Mouse (Mus musculus) brain, adult 2 months (tissue): ENCODE data around the gene Rassf3.
A peak's percentile ranks its signal among the peaks of the same experiment; 100 is the strongest.

Experiments used
- DNase-seq: peaks from one replicate; pipeline ENCODE4 v3.0.0; 2011; ENCODE audit warnings: low read depth, low spot score

Rassf3 gene

GRCm38 (mm10) chr10:121429981-121430682 lies 46.0 kb downstream of the Rassf3 start:
- DNase-seq: no peak

GRCm38 (mm10) chr10:121429581-121429980 lies 46.6 kb downstream of the Rassf3 start:
- DNase-seq: no peak

- no peak for DNase-seq
Observed at GRCm38 (mm10) chr10:121429089-121429488, 47.1 kb downstream of the Rassf3 start.

- DNase-seq: peak; percentile 81
Observed at GRCm38 (mm10) chr10:121428011-121428711, 48.0 kb downstream of the Rassf3 start.

GRCm38 (mm10) chr10:121427136-121427535 lies 49.0 kb downstream of the Rassf3 start:
- DNase-seq: no peak

GRCm38 (mm10) chr10:121426458-121427070 lies 49.6 kb downstream of the Rassf3 start:
- DNase-seq: no peak

GRCm38 (mm10) chr10:121425506-121426025 lies 50.6 kb downstream of the Rassf3 start:
- no peak for DNase-seq

- DNase-seq: no peak
Observed at GRCm38 (mm10) chr10:121425079-121425478, 51.1 kb downstream of the Rassf3 start.

- no peak for DNase-seq
Observed at GRCm38 (mm10) chr10:121424455-121424854, 51.7 kb downstream of the Rassf3 start.

GRCm38 (mm10) chr10:121423541-121424349 lies 52.4 kb downstream of the Rassf3 start:
- peak; percentile 31 for DNase-seq

GRCm38 (mm10) chr10:121422294-121422693 lies 53.9 kb downstream of the Rassf3 start:
- DNase-seq: no peak

- no peak for DNase-seq
Observed at GRCm38 (mm10) chr10:121421657-121422290, 54.4 kb downstream of the Rassf3 start.

- no peak for DNase-seq
Observed at GRCm38 (mm10) chr10:121421023-121421422, 55.1 kb downstream of the Rassf3 start.

- no peak for DNase-seq
Observed at GRCm38 (mm10) chr10:121419640-121420470, 56.3 kb downstream of the Rassf3 start.

- DNase-seq: no peak
Observed at GRCm38 (mm10) chr10:121418835-121419234, 57.3 kb downstream of the Rassf3 start.

GRCm38 (mm10) chr10:121414127-121414526 lies 62.0 kb downstream of the Rassf3 start:
- DNase-seq: no peak

GRCm38 (mm10) chr10:121412824-121413223 lies 63.3 kb downstream of the Rassf3 start:
- DNase-seq: no peak

GRCm38 (mm10) chr10:121411721-121412455 lies 64.3 kb downstream of the Rassf3 start:
- DNase-seq: no peak

GRCm38 (mm10) chr10:121409717-121410116 lies 66.4 kb downstream of the Rassf3 start:
- DNase-seq: peak; percentile 76
